Mouse (Mus musculus): ENCODE measurements around the gene Eif3k. TPM values are rescaled to one million over a fixed set of nuclear protein-coding genes. Genes with fewer than 3 reads are reported as not detected.

Gene Eif3k
- total RNA-seq (2021) = 100 to 1,000 TPM; 159 to 164 TPM
- long read RNA-seq, experiment 1, transcript Eif3k-201 (8 exons, 774 nt) = major isoform, 40 of 44 reads
- long read RNA-seq, experiment 1, partial matches to known transcripts = 3 of 44 reads
- long read RNA-seq, experiment 1, other reads (novel, unspliced or antisense) = 1 of 44 reads
- long read RNA-seq, experiment 2, transcript Eif3k-201 (8 exons, 774 nt) = major isoform, 106 of 115 reads
- long read RNA-seq, experiment 2, partial matches to known transcripts = 4 of 115 reads
- long read RNA-seq, experiment 2, other reads (novel, unspliced or antisense) = 4 of 115 reads

DNA sequence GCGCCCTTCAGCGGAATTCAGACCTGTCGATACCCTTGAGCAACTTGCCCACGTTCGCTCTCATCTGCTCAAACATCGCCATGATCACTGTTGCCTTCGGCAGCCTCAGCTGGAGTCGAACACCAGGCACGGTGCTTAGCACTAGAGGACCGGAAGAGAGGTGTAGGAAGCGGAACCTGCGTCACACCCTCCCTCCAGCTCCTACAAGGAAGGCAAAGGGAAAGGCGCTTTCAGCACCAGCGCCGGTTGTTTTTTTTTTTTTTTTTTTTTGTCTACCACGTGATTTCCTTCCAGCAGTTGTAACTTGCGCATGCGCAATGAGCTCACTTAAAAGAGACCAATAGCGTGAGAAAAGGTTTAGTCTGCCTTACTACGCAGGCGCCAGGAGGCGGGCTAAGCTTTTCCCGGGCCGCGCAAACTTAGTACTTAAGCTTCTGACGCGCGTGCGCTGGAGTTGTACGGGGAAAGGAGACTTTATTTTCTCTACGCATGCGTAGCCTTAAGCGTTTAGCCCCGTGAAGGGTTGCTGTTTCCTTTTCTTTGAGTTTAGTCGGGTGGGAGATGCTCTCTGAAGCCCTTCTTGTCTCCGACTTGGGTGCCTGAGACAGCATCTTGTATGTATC is at the start of gene Eif3k, which contains the start of gene Map4k1:
TSS of gene Eif3k (minus strand) at position 214 of the 623 bp plus-strand sequence.
TSS of gene Map4k1 (plus strand) at position 400 of the 623 bp plus-strand sequence.
- DNase-seq (ENCODE audit: low spot score in 2 of 2) = peak; percentile 95 to 99

DNA sequence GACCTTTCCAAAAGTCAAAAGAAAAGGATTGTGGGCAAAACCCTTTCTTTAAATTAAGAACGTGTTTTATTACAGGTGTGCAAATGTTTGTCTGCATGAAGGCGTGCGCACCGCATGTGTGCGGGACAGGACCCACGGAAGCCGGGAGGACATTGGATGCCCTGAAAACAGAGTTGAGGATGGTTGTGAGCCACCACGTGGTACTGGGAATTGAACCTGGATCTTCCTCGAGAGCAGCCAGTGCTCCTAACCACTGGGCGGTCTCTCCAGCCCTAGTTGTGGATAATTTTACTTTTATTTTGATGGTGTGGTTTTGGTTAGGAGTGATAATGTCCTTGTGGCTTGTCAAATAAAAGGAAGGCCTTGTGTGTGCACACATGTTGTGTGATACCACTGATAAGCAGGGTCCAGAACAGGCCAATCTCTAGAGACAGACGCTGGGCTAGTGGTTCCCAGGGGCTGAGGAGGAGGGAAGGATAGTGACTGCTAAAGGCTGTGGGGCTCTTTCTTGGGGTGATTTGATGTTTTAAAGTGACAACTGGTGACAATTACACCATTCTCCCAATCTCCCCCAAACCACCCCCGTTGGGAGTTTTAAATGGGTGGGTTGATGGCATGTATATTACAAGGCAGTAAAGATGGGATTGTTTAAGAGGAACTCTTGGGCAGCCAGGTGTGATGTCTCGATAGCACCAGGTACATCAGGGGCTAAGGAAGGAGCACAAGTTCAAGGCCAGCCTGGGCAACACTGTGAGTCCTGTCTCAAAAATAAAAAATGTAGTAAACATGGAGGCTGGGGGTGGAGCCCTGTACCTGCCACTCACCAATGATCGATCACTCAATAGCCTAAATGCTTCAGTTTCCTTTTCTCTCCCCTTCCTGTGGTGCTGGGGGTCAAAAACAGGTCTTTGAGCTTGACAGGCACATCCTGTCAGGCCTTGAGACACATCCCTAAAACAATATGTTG is 48.3 kb upstream of the Eif3k start:
- DNase-seq (ENCODE audit: low spot score in 2 of 2) = no peak

DNA sequence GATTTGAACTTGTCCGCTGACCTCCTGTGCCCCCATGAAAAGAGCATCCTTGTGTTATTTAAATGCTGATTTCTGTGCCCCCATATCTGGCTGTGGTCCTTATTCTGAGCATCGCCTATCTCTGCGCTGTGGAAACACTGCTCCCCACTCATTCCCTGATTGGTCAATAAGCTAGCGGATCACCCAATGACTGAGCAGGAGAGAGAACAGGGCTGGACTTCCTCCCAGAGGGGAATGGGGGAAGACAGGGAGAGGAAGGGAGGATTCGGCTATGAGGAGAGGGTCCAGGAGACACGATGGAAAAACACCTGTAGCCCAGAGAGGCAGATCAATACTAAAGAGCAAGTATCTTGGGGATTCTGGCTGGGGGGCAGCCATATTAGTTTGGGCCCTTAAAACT is 47.1 kb upstream of the Eif3k start:
- DNase-seq (ENCODE audit: low spot score in 2 of 2) = no peak

DNA sequence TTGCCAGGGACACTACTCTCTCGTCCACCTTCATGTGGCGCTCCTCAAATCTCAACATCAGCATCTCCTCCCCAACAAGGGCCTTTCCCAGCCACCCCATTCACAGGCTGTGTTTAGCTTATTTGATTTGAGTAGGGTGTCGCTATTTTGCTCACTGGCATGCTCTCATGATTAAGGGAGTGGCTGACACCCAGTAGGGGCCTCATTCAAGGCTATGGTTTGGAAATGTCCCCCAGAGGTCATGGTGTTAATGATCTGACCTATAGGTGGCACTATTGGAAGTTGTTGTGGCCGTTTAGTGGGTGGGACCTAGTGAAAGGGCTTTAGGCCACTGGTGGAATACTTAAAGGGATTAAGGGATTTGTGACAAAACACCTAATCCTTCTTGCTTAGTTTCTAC is 45.1 kb upstream of the Eif3k start:
- DNase-seq (ENCODE audit: low spot score in 2 of 2) = no peak

DNA sequence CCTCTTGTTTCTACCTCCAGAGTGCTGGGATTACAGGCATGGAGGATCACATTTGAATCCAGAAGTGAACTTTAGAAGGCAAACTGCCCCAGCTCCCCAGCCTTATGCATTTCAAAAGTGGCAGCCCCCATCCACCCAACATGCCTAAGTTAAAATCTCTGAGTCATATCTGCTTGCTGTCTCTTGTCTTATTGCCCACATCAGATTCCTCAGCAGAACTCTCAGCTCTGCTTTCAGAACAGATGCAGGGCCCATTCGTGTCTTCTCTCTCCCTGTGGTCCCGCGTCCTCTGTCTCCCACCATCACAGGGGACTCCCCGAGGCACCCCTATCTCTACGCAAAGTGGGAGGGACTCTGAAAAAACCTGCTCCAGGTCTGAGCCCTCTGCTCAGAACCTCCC is 44.5 kb upstream of the Eif3k start:
- DNase-seq (ENCODE audit: low spot score in 2 of 2) = no peak

DNA sequence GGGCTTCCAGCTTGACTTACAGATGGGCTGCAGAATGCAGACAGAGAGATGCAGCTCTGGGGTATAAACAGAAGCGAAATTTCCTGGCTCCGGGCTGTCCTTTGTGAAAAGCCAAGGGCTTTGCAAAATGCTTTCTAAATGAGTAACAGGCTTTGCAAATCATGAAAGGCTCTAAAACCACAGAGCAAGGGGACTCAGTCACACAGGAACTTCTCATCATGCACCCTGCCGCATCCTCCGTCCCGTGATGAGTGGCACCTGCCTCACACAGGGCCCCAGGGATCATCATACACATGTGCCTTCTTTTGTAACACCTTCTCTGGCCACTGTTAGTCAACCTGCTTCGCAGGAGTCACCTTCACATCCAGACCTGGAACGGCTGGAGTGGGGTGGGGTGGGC is 43.9 kb upstream of the Eif3k start:
- DNase-seq (ENCODE audit: low spot score in 2 of 2) = no peak

DNA sequence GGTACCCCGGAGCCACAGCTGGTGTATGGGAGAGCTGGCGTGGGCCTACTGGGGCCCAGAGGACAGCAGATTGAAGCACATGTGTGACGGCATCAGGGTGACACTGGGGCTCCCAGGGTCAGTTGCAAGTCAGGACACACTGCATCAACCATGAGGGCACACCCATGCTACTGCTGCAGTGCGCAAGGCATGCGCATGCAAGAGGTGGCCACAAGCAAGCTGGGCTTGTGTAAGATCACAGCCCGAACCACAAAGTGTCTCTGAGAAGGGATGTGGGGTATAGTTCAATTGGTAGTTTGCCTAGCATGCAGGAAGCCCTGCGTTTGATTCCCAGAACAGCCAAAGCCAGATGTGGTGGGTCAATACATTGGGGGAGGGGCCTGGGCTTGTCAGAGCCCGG is 41.9 kb upstream of the Eif3k start:
- no peak for DNase-seq (ENCODE audit: low spot score in 2 of 2)

DNA sequence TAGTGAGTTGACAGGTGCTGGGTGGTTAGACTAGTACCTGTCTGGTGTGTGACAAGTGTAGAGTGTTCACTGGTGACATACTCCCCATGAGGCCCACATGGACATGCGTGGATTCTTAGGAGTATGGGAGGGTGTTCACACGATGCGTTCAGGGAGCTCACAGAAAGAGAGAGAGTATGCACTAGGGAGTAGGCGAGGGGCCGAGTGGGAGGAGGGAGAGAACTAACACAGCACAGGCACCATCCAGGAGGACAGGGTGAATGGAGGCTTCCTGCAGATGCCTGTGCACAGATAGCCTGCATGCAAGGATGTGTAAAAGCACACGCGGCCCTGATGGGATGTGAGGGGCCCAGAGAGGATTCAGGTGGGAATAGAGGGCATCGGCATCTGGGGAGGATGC is 40.8 kb upstream of the Eif3k start:
- DNase-seq (ENCODE audit: low spot score in 2 of 2) = no peak

DNA sequence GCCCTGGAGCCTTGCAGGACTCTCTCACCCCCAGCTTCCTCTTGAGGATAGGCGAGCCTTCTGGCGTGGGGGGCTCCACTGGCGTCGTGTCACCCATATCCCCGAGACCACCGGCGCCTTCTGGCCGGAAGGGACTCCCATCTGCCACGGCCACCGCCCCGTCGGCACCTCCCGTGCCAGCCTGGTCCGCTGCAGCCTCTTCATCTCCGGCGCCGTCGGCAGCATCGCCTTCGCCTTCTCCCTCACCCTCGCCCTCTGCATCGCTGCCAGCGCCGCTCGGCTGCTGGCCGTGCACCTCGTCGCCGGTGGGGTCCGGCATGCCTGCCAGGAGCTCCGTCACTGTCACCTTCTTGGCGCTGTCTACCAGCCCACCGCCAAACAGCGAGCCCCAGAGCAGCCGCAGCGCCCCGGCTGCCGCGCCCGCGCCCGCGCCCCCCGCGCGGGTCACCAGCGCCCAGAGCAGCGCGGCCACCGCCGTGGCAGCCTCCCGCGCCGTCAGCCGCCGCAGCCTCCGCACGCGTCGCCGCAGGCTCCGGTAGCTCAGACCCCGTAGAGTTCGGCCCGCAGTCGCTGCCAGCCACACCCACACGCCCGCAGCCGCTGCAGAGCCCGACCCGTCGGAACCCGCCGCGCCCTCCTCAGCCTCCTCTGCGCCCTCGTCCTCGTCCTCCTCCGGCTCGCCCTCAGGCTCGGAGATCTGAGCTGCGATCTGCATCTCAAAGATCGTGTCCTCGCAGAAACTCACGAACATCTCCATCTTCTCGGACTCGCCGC is 38.0 kb upstream of the Eif3k start:
- DNase-seq (ENCODE audit: low spot score in 2 of 2) = no peak

DNA sequence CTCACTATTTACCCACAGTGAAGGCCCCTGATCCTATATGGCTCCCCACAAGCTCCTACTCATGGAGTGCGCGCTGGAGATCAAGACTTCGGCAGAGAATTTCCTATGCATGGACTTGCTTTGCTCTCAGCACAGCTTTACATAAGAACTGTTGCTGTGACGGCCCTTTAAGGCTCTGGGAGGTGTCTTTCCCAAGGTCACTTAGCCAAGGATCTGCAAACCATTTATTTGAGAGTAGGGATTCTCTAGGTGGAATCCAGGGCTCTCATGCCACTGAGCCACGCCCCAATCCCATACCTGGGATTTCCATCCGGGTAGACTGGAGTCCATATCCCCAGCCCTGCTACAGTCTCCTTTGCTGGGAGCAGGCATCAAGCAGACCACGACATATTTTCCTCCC is 35.6 kb upstream of the Eif3k start:
- no peak for DNase-seq (ENCODE audit: low spot score in 2 of 2)

DNA sequence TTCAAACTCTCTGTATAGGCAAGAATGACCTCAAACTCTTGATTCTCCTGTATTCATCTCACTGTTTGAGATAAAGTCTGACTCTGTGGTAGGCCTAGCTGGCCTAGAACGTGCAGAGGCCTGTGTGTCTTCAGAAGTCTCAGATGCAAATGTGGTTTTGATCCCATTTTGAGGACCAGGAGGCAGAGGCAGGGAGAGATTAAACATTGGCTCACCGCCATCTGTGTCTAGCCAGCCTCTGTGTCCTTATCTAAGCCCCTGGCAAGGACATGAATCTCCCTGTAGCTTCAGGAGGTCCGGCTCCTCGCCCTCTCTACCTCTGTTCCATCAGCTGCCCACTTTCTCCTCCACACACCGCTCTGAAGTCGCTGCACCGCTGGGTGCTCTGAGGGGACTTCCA is 34.8 kb upstream of the Eif3k start:
- DNase-seq (ENCODE audit: low spot score in 2 of 2) = no peak

DNA sequence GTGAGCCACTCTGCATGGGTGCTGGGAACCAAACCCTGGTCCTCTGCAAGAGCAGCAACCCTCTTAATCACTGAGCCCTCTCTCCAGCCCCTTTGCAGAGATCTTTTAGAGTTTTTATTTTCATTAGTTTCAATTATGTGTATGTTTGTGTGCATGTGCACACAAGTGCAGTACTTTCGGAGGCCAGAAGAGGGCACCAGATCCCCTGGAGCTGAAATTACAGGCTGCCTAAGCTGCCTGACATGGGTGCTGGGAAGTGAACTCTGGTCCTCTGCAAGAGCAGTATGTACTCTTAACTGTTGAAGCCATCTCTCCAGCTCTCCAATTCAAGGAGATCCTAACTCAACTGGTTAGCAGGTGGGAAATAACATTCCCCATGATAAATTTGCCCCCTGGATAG is 33.3 kb upstream of the Eif3k start:
- DNase-seq (ENCODE audit: low spot score in 2 of 2) = no peak

DNA sequence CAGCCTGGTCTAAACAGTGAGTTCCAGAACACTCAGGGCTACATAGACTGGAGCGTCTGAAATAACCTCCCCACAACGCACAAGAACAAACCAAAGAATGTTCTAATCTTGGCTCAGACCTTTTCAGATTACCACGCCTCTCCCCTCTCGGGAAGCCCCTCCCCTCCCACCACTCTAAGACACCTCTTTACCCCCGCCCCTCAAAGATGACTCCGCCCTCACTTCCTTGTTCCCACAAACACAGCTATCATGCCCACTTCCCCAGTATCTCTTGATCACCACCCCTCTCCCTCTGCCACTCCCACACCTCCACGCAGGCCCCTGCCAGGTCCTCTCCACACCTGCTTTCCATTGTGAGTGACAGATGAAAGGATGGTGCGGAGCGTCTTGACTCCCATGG is 27.1 kb upstream of the Eif3k start:
- no peak for DNase-seq (ENCODE audit: low spot score in 2 of 2)

DNA sequence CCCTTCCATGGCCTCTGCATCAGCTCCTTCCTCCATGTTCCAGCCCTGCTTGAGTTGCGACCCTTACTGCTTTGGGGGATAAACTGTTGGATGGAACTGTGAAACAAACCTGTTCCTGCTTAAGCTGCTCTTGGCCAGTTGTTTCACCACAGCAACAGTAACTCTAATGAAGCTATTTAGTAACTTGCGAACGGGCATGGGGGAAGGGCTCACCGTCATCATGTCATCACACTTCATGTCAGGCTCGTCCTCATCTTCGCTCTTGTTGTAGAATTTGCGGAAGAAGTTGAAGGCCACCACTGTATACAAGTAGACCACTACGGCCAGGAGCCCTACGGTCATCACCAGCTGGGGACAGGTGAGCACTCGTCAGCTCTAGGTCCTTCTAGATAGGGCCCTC is 26.5 kb upstream of the Eif3k start:
- no peak for DNase-seq (ENCODE audit: low spot score in 2 of 2)

DNA sequence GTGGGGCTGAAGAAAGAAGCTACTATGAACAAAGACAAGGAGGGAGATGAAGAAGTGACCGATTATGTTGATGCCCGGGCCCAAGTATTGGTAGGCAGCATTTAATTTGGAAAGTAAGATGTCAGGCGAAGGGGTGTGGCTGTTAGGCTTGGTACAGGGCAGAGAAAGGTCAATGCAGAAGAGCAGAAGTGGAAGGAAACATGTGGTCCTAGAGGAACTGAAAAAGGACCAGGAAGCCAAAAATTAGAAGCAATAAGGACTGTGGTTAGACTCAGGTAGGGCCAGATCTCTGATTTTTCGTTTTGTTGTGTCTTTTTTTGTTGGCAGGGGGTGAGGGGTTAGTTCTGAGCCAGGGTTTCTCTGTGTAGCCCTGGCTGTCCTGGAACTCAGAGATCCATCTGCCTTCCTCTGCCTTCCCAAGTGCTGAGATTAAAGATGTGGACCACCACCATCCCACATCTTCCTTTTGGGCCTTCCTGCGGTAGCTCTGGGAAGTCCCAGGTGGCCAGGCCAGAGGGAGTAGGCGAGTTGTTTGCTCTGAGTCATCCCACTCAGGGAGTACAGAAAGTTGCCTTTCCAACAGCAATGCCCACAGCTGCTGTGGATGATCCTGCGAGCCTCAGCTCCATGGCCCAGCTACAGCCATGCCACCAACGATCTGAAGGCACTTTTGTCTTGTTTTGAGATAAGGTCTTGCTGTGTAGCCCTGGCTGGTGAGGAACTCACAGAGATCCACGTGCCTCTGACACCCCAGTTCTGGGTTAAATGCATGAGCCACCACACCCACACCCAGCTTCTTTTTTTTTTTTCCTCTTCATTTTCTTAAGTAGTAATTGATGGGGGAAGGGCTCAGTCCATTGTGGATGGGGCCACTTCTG is 25.8 kb upstream of the Eif3k start:
- DNase-seq (ENCODE audit: low spot score in 2 of 2) = no peak

DNA sequence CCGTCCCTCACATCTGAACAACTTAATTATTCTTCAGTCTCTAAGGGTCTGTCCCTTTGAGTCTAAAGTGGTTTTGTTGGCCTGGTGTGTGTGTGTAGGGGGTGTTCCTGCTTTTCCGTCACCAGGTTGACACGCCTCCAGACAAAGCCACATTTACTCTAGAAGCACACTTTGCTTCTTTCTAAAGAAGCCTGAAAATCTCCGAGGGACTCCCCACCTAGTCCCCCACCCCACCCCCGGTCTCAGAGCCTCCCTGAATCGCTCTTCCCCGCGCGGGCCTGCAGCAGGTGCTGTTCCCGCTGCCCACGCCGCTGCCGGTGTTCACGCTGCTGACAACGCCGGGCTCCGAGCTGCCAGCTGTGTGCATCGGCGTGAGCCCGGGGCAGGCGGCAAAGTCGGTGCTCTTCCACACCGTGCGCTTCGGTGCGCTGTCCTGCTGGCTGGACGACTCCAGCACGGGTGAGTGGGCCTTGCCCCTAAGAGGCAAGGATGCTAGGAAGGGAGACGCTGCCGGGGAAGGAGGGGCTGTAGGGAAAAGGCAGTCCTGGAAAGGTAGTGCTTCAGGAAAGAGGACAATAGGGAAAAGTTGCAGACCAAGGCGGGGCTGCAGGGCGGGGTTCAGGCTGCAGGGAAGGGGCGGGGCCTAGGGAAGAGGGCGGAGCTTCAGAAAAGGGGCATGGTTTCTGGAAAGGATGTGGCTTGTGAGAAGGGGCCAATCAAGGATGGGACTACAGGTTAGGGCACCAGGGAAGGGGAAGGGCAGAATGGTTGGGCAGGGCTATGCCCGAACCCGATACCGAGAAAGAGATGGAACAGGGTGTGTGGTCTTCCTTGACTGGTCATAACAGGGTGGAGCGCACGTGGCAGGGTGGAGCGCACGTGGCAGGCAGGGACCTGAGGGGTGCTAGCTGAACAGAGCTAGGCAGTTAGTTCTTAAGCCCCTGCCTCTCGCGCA is 19.3 kb upstream of the Eif3k start:
- DNase-seq (ENCODE audit: low spot score in 2 of 2) = peak in 1 of 2 experiments; percentile 11

DNA sequence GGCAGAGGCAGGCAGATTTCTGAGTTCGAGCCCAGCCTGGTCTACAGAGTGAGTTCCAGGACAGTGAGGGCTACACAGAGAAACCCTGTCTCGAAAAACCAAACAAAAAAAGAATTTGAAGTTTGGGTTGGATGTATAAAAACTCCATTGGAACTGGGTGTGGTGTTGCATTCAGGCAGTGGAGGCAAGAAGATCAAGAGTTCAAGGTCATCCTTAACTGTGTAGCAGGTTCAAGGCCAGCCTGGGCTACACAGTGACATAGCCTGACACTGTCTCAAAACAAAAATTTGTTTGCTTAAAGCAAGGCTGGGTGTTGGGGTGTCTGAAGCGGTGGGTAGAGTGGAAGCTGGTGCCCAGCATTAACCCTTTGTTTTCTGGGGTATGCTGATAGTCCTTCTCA is 11.7 kb upstream of the Eif3k start:
- DNase-seq (ENCODE audit: low spot score in 2 of 2) = no peak

DNA sequence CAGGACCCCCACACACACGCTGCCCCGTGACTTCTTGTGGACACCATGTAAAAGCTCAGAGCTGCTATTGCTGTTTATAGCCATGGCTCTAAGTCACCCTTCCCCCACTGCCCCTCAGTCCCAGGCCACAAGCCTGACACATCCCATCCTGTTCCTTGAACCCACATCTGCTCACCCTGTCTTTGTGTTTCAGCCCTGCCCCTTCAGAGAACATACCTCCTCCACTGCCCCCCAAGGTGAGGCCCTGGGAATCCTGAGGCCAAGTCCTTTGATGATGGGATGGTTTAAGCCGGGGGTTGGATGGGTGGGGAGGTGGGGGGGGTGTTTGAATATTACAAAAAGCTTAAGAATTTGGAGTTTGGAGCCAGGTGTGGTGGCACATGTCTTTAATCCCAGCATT is 11.3 kb upstream of the Eif3k start:
- DNase-seq (ENCODE audit: low spot score in 2 of 2) = no peak

DNA sequence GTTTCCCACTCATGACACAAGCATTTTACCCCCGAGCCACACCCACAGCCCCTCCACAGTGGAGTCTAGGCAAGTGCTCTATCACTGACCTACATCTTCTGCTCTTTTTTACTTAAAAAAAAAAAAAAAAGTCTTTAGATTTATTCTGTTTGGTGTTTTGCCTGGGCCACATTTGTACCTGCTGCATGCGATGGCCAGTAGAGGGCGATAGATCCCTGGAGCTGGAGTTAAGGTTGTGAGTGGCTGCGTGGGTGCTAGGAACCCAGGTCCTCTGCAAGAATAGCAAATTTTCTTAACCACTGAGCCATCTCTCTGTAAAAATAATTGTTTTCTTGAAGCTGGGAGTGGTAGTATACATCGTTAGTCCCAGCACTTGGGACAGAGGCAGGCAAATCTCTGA is 10.0 kb upstream of the Eif3k start:
- DNase-seq (ENCODE audit: low spot score in 2 of 2) = no peak
